Mouse (Mus musculus): ENCODE results near the gene Mtor.

- TF ChIP-seq CTCF (conservative IDR thresholded peaks at IDR 0.05; ENCODE audit: insufficient read depth, insufficient read length, low read depth, low read length) (no peak), POLR2A (IDR thresholded peaks at IDR 0.05; ENCODE audit: low read depth, low read length) (no peak)
Measured at GRCm38 (mm10) chr4:148426950-148427850, 21.2 kb upstream of the Mtor start.

Measured in kidney, adult 2 months (tissue).